Mouse (Mus musculus) left cerebral cortex, postnatal 10 days (tissue): Measurements from ENCODE around the gene Klk1b5. TPM values are rescaled to one million over a fixed set of nuclear protein-coding genes. Genes with fewer than 3 reads are reported as not detected.
"Not testable (repeated sequence)": the region's sequence is repeated elsewhere in the genome, so short reads cannot be mapped to it uniquely, and the experiment has no call there.

Experiments
- DNase-seq, 2 experiments: peaks; one replicate each; pipeline ENCODE4 v3.0.0; 2021 to 2022; ENCODE audit warnings: low spot score in 2 of 2, mixed read lengths in 1 of 2; ENCODE audit errors: extremely low spot score in 1 of 2
- intact Hi-C: fragments of 180-260 bp; cut with DNase I; formaldehyde crosslinking; loops from one replicate; pipeline ENCODE4 v1.15.1; 2025
- total RNA-seq, 2 experiments: library from RNA; stranded (reverse); gene quantifications; 2 replicates each; pipeline ENCODE4 v1.2.3; 2021

Gene Klk1b5
- not detected for total RNA-seq

DNA sequence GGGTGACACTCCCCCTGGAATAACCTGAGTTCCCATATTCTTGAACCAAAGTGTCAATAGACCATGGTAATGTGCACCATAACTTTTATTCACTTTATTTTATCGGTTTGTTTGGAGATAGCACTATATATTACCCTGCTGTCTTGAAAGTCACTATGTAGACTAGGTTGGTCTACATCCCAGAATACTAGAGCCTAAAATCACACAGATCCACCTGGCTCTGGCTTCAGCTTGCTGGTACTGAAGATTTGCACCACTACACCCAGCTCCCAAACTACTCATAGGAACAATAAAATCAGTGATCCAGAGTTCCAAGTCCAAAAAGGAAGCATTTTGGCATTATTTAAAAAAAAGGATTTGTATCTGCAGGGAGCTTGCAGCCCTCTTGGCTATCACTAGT, at the start of gene Klk1b5:
Gene Klk1b5 (plus strand): TSS at position 301 of the 400 bp plus-strand sequence.
- no peak for DNase-seq
- intact Hi-C loops: no loop called here

DNA sequence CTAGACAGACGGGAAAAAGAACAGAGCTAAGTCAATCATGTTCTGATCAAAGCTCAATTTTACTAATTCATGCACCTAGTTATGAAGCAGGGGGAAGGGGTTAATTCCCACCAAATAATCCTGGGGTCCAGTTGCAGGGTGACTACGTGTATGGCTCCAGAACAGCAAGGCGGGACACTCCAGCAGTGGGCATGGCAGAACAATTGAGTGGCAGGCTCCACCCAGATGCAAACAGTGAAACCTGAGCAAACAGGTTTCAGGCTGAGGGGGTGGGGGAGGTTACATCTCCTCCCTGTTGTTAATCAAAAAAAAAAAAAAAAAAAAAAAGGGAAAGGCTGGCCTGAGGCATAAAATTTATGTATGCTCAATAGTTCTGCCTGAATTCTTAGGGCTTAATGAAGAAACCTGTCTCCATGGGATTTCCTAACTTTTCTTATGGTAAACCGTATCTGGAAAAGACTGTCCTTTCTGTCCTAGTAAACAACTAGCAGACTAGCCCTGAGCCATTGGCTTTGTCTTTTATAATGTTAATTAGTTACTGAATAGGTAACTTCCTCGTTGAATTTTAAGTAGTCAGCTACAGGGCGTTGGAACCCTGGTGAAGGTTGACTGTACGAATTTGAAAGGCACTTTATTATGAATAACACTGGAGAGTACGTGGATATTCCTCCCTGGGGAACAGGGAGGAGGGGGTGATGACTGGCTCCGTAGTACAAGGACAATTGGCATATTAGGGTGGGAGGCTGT, 36.3 kb upstream of the Klk1b5 start:
- intact Hi-C loops: no loop called here
- DNase-seq: no peak

- DNase-seq, intact Hi-C loops: not testable (repeated sequence)
Observed at GRCm38 (mm10) chr7:44186516-44186915, 29.2 kb upstream of the Klk1b5 start.

- intact Hi-C loops, DNase-seq: not testable (repeated sequence)
Observed at GRCm38 (mm10) chr7:44187936-44188335, 27.8 kb upstream of the Klk1b5 start, which contains the start of gene Klk1b24. TSS of gene Klk1b24 (plus strand) at chr7:44188236.

DNA sequence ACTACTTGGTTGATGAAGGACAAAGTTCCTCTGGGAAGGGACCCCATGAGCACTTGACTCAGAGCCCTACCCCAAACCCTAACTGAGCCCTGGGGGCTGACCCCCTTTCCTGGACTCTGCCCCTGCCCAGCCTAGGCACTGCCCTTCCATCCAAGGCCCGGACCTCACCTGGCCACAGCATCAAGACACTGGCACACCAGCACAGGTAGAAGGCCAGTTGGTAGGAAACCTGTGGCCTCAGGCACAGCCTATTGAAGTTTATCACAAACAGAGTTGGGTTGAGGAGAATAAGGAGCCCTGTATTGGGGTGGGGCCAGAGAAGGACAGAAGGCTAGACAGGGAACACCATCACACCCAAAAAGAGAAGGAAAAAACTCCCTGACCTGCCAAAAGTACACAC, 22.3 kb upstream of the Klk1b5 start:
- DNase-seq, intact Hi-C loops: not testable (repeated sequence)

DNA sequence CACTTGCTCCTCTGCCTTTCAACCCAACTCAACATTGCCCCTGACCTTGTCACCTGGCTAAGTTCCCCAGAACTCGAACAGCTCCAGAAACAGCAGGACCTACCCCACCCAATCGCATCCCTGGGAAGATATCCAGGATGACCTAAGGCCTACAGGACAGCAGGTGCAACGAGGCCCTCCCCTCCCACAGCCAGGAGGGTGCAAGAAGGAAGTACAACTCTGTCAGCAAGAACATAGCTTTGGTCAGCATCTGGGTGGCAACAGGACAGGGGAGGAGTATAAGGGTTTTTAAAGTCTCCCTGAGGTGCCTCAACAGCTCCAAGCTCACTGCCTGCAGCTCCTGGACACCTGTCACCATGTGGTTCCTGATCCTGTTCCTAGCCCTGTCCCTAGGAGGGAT, 17.9 kb upstream of the Klk1b5 start, which contains the start of gene Klk1b3:
Gene Klk1b3 (plus strand): TSS at position 301 of the 400 bp plus-strand sequence.
- intact Hi-C loops: no loop called here
- no peak for DNase-seq

- DNase-seq, intact Hi-C loops: not testable (repeated sequence)
Observed at GRCm38 (mm10) chr7:44207135-44207534, 8.6 kb upstream of the Klk1b5 start, which contains the start of gene Klk1b4. TSS of gene Klk1b4 (plus strand) at chr7:44207435.

DNA sequence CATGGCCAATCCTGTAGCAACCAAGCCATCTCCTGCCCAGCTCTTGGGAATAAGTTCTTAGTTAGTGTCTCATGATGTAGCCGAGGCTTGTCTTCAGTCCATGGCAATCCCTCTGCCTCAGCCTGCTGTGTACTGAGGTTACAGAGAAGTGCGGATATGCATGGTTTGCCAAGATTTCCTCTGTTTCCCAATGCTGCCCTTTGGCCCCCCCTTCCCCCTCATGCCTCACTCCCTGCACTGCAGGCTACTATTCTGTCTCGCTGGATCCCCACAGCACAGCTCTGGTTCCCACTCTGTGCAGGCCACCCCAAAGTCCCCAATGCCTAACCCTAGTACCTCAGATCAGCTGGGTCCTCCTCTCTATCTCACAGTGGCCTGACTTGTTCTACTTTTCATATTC, 7.4 kb upstream of the Klk1b5 start:
- no peak for DNase-seq
- intact Hi-C loops: no loop called here

- intact Hi-C loops: not testable (repeated sequence)
Observed at GRCm38 (mm10) chr7:44221601-44222000, 5.9 kb downstream of the Klk1b5 start.

GRCm38 (mm10) chr7:44222335-44222734, 6.6 kb downstream of the Klk1b5 start:
- DNase-seq, intact Hi-C loops: not testable (repeated sequence)

More at GRCm38 (mm10) chr7:44221601-44222000, 5.9 kb downstream of the Klk1b5 start:
- DNase-seq: not testable (repeated sequence)

DNA sequence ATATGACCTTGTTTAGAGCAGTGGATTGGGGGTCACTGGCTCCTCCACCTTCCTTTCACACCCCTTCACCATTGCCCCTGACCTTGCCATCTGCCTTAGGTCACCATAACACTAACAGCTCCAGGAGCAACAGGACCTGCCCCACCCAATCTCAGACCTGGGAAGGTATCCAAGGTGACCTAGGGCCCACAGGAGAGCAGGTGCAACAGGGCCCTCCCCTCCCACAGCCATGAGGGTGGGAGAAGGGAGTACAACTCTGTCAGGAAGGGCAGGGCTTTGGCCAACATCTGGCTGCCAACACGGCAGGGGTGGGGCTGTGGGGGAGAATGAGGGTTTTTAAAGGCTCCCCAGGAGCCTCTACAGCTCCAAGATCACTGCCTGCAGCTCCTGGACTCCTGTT, 9.3 kb downstream of the Klk1b5 start, which contains the start of gene Klk1:
Gene Klk1 (plus strand): TSS at position 285 of the 400 bp plus-strand sequence.
- intact Hi-C loops: no loop called here
- no peak for DNase-seq

- DNase-seq: no peak
- intact Hi-C loops: no loop called here
Observed at GRCm38 (mm10) chr7:44235909-44236308, 20.2 kb downstream of the Klk1b5 start, which contains the start of gene Gm36864. TSS of gene Gm36864 (plus strand) at chr7:44236177.

DNA sequence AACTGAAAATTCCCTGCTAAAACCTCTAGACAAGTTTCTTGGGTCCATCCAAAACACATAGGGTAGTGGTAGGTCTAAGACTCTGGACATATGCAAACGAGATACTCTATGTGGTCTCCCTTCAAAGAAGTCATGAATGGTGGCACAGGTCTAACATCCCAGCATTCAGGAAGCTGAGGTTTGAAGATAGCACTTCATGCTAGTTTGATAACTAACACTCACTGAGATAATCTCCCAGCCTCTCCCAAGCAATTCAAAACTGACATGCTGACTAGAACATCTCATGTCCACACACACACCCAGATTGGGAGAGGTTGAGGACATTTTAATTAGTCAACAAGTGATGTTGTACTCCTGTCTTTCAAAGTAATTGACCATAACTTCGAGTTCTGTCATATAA, 24.2 kb downstream of the Klk1b5 start:
- intact Hi-C loops: no loop called here
- no peak for DNase-seq

DNA sequence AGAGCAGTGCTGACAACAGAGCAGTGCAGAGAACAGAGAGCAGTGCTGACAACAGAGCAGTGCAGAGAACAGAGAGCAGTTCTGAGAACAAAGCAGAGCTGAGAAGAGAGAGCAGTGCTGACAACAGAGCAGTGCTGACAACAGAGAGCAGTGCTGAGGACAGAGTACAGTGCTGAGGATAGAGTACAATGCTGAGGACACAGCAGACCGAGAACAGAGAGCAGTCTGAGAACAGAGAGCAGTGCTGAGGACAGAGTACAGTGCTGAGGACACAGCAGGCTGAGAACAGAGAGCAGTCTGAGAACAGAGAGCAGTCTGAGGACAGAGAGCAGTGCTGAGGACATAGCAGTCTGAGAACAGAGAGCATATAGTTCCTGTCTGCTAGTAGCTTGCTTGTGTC, 25.0 kb downstream of the Klk1b5 start:
- DNase-seq: no peak
- intact Hi-C loops: no loop called here

GRCm38 (mm10) chr7:44241163-44241562, 25.4 kb downstream of the Klk1b5 start:
- no peak for DNase-seq
- intact Hi-C loops: no loop called here

GRCm38 (mm10) chr7:44244080-44244479, 28.3 kb downstream of the Klk1b5 start:
- DNase-seq: no peak
- intact Hi-C loops: no loop called here

DNA sequence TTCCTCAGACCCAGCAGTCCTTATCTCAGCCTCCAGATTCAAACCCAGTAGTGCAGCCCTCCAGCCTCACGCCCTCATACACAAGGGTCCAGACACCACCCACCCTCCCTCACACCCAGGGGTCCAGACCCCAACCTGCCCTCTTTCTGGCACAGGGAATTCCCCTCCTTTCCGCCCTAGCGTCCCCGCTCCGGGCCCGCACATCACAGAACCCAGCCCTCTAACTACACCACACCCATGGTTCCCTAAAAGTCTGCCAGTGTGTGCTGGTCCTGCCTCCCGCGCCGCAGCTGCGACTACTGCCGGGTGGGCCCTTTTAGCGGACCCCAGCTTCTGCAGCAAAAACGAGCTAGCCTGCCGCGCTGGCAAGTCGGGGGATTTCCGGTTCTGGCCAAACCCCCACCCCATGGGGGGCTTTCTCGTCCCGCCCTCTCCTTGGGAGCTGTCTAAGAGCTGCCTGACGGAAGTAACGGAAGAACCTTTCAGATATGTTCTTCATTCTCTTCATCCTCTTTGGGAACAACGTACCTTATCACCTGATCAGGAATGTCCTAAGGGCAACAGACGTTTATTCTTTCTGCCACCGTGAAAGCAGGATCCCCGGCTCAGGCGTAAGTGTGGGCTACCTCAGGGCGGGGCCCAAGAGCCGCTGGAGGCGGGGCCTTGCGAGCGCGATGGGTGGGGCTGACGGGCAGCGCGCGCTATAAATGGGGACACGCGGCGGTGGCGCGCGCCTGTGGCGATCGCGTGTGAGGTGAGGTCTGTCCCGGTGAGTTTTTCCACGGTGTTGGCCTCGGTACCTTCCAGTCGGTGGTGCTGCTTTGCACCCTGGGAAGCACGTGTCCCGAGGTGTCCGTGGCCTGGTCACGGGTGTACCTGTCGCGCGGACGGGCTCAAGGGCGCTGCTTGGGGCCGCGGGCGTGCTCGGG, 30.6 kb downstream of the Klk1b5 start, which contains the start of the genes 1700028J19Rik and 2410002F23Rik:
Gene 1700028J19Rik (minus strand): TSS at position 641 of the 929 bp plus-strand sequence.
Gene 2410002F23Rik (plus strand): TSS at position 668 of the 929 bp plus-strand sequence.
- intact Hi-C loops: no loop called here
- peak; percentile 87 to 95 for DNase-seq

GRCm38 (mm10) chr7:44246984-44247470, 31.3 kb downstream of the Klk1b5 start:
- DNase-seq: peak; percentile 53 to 67
- intact Hi-C loops: no loop called here

GRCm38 (mm10) chr7:44247971-44248370, 32.2 kb downstream of the Klk1b5 start:
- DNase-seq: no peak
- intact Hi-C loops: no loop called here
